Mouse (Mus musculus) neural tube, embryonic 10.5 days (tissue): ENCODE data around the gene Vangl1.

Experiments
- DNase-seq: peaks from one replicate; pipeline ENCODE4 v3.0.0-alpha.2; 2017; ENCODE audit warnings: low spot score; ENCODE audit errors: extremely low spot score

The Vangl1 gene

DNA sequence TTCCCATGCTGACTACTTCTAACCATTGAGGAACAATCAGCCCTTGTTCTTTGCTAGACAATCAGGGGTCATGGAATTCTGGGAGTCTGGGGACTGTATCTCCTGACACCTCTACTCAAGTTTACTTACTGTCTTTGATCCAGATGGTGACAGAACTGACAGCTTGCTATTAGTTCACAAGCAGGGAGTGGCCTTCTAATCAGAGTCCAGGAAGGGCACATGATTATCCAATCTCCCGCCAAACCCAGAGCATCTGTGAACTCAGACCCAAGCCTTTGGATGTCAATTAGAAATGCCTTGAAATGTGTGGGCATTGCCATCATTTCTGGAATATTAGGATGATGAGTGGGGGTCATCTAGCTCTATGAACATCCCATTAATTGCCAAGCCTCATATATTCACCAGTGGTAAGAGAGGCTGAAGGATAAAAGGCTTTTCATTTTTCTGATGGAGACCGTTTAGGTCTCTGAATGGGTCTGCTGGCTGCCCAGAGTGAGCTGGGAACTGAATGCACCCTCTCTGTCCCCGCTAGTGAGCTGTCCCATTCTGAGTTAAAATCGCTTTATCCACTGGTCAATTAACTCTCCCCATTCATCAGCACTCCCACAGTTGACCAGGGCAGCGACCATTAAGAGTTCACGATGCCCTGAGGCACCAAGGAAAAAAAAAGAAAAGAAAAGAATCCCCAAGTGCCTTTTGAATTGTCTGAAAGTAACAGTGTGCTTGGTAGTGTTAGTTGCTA lies 58.7 kb downstream of the Vangl1 start:
- no peak for DNase-seq

GRCm38 (mm10) chr3:102144401-102144800 lies 60.1 kb downstream of the Vangl1 start:
- no peak for DNase-seq

DNA sequence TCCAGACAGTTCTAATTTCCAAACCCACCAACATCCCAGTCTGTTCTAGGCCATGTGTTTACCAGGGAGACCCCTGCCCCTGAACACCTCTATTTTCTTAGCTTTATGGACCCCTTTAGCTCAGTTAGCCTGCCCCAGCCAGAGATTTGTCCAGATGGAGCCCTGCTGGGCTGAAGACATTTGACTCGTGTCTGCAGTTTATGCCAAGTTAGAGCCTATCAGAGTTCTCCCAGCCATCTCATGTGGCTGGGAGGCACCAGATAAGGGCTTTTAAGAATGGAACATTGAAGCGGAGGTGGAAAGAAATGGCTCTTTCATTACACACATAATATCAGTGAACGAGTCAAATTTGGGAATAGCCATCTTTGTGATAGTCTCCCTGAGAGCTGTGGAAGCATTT lies 61.0 kb downstream of the Vangl1 start:
- no peak for DNase-seq

DNA sequence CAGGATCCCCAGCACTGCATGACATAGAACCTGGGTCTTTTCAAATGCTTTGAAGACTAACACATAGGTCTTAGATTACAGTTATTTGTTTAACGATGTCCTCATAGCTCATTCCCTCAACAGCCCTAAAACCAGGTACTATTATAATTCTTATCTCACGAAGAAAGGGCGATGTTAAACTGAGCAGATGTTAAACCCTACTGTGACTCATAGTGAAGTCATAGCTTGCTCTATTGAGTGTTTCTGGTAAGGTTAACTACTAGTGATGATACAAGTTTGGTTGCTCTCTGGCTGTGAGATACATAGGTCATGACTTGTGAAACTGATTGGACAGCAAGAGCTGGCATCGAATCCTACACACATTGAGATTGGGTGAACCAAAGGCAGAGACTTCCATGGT lies 61.5 kb downstream of the Vangl1 start:
- DNase-seq = no peak

DNA sequence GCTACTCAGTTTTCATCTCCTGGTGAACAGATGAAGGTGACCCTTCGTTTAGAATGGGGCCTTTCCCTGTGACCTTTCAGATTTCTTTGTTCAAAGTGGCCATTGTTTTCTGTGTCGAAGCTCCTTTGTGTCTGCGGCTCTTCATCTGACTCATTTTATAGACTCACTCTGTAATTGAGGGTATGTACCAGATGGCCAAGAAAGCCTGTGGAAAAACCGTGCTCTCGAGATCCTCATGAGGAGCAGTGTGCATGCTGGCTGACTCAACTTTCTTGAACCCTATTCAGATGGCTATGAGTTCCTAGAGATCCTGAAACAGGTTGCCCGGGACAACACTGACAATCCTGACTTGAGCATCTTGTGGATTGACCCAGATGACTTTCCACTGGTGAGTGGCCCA lies 62.6 kb downstream of the Vangl1 start:
- no peak for DNase-seq

DNA sequence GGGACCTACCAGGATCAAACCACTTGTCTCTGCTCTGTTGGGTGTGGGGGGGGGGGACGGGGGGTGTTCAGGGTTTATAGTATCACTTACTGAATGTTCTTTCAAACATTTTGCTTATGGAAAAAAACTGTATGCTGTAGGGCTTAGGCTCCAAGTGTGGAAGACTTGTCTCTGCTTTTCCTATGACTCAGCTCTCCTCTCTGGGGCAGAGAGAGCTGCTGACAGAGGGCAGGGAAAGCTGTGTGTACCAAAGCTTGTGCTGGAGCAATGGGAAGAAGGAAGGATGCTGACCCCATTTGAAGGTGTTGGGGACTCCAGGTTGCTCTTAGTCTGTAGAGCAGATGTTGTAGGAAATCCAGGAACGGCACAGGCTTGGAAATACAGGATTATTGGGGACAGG lies 63.0 kb downstream of the Vangl1 start:
- DNase-seq = no peak

- no peak for DNase-seq
Measured at GRCm38 (mm10) chr3:102140606-102141005, 63.9 kb downstream of the Vangl1 start.

- no peak for DNase-seq
Measured at GRCm38 (mm10) chr3:102138899-102139298, 65.6 kb downstream of the Vangl1 start.

- DNase-seq = no peak
Measured at GRCm38 (mm10) chr3:102137158-102137557, 67.3 kb downstream of the Vangl1 start.

DNA sequence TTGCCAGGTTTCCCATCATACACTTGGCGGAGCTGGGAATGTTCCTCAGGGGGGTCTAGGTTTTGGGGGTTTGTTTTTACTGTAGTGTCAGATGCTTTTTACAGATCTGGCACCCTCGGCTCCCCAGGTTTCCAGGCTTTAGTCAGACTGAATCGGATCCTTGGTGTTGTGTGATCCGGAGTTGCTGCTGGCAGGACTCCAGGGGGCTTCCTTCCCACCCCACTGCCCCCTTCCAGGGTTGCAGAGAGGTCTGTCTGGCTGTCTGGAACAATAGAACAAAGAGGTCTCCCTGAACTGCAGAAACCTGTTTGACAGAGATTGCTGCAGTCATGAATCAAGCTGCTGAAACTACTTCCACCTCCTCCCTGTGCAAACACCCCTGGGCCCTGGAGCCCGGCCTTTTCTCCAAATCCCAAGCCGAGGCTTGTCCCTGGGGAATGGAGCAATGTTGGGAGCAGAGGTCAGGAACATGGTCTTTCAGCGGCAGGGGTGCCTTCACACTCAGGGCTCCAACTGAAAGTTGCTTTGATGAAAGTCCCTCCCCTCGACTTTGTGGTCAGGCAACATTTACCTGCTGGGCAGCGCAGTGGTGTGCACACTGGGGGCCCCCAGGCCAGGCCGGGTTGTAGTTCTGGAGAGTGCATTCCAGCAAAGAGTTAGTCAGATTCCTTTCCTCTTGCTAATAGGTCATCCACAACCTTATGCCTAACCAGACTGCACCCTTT lies 68.9 kb downstream of the Vangl1 start:
- no peak for DNase-seq

GRCm38 (mm10) chr3:102131627-102132324 lies 72.7 kb downstream of the Vangl1 start:
- no peak for DNase-seq

DNA sequence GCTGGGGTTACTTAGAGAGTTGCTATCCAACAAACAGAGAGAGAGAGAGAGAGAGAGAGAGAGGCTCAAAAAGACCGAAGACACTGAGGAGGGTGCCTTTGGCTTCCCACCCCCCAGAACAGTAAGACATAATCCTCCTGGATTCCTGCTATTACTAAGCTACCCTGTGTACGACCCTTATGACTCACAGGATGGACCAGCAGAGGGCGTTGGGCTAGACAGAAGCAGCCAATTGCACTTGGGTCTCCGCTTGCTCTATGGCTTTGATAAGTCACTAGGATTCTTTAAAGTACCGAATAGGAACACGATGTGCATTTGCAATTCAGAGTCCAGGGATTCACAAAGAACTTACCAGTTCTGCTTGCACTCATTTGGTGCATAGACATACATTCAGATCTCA lies 74.0 kb downstream of the Vangl1 start:
- no peak for DNase-seq

- DNase-seq = no peak
Measured at GRCm38 (mm10) chr3:102128242-102128641, 76.3 kb downstream of the Vangl1 start.

DNA sequence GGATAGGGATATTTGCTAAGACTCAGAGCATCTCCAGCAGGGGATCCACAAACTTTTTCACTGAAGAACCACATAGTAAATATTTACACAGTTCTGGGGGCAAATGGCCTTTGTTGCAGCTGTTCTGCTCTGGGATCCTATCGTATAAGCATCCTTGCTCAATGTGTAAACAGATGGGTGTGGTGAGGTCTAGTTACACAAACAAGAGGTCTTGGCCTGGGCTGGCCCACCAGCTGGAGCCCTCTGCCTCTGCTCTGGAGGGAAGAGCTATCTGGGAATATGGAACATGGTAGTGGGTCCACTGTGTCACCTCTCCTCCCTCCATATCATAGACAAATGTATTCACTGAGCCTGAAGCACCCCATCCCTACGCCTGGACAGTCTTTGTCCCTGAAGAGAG lies 77.4 kb downstream of the Vangl1 start:
- DNase-seq = no peak

- DNase-seq = no peak
Measured at GRCm38 (mm10) chr3:102125546-102125945, 78.9 kb downstream of the Vangl1 start.

DNA sequence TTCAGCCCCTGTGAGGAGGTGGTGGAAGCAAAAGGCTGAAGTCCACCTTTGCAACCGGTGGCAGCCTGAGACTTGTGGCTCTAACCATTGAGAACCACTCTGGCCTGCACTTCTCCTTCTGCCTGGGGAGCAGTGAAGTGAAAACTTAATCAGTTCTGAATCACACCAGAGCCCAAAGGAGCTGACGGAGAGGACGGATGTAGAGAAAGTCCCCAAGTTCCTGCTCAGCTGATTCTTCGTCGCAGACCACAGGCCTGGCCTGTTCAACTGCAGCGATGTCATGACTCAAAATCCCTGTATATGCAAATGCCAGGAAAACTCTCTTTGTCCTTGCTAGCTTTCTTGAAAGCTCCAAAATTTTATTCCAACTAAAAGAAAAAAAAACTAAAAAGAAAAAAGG lies 80.8 kb downstream of the Vangl1 start:
- no peak for DNase-seq

GRCm38 (mm10) chr3:102122046-102122445 lies 82.4 kb downstream of the Vangl1 start:
- DNase-seq = no peak

- DNase-seq = no peak
Measured at GRCm38 (mm10) chr3:102120947-102121346, 83.5 kb downstream of the Vangl1 start.

GRCm38 (mm10) chr3:102111979-102112599 lies 92.4 kb downstream of the Vangl1 start:
- no peak for DNase-seq

- no peak for DNase-seq
Measured at GRCm38 (mm10) chr3:102108201-102108600, 96.3 kb downstream of the Vangl1 start.

DNA sequence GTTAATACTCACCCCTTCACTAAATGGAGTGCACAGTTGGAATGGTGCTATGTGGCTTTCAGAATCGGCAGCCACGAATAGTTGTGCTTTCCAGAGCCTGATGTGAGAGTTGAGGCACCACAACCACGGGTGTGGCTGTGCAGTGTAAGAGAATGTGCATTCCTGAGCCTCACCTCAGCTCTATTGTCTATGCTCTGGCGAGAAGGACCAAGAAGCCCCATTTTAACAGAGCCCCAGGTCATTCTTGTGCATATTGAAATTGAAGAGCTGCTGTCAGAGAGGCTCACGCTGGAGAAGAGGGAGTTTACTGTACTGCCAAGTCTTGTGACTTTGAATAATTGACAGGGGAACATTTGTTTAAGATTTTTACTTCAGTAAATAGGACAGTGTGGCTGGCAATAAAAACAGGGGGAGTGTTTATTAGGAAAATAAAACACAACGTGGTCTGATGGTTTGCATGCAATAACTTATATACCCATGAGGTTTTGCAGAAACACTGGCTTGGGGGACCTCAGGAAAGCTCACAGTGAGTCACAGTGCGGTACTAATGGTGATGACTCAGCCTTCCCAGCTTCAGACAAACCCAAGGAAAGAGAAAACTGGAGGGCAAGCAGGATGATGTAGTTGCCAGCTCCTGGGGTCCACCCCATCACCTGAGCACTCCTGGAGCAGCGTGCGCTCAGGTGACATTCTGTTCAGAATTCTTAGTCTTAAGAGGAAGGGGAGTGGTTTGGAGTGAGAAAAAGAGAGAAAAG lies 100.5 kb downstream of the Vangl1 start:
- DNase-seq = no peak
